Mouse (Mus musculus) gastrocnemius, adult 18-20 months (tissue): ENCODE data around the gene Adamts17. TPM values are rescaled to one million over a fixed set of nuclear protein-coding genes. Genes with fewer than 3 reads are reported as not detected.
A peak's percentile ranks its signal among the peaks of the same experiment; 100 is the strongest.

Experiments used
- DNase-seq: peaks from one replicate; pipeline ENCODE4 v3.0.0; 2021; ENCODE audit warnings: low spot score
- total RNA-seq, 2 experiments: library from RNA; stranded (reverse); gene quantifications; 2 replicates each; pipeline ENCODE4 v1.2.3; 2021

Gene Adamts17
- total RNA-seq, 2 experiments from 2014 or later: 0.50 TPM; not detected in 1

- no peak for DNase-seq
These were observed 189.9 kb downstream of the Adamts17 start for GRCm38 (mm10) chr7:67029481-67029880.

- DNase-seq: no peak
These were observed 191.7 kb downstream of the Adamts17 start for GRCm38 (mm10) chr7:67031284-67031683.

GRCm38 (mm10) chr7:67032616-67033015, 193.1 kb downstream of the Adamts17 start:
- DNase-seq: no peak

- peak; percentile 62 for DNase-seq
These were observed 194.8 kb downstream of the Adamts17 start for GRCm38 (mm10) chr7:67034369-67034768.

GRCm38 (mm10) chr7:67035246-67035645, 195.7 kb downstream of the Adamts17 start:
- DNase-seq: no peak

- no peak for DNase-seq
These were observed 196.1 kb downstream of the Adamts17 start for GRCm38 (mm10) chr7:67035661-67036060.

GRCm38 (mm10) chr7:67036502-67037485, 197.3 kb downstream of the Adamts17 start:
- no peak for DNase-seq

- no peak for DNase-seq
These were observed 198.4 kb downstream of the Adamts17 start for GRCm38 (mm10) chr7:67037726-67038520.

- DNase-seq: no peak
These were observed 199.6 kb downstream of the Adamts17 start for GRCm38 (mm10) chr7:67039143-67039542.

- DNase-seq: peak; percentile 32
These were observed 200.3 kb downstream of the Adamts17 start for GRCm38 (mm10) chr7:67039861-67040260.

GRCm38 (mm10) chr7:67041685-67042084, 202.2 kb downstream of the Adamts17 start:
- peak; percentile 19 for DNase-seq

GRCm38 (mm10) chr7:67044121-67044817, 204.7 kb downstream of the Adamts17 start:
- peak; percentile 46 for DNase-seq

- no peak for DNase-seq
These were observed 205.7 kb downstream of the Adamts17 start for GRCm38 (mm10) chr7:67045202-67045601.

- no peak for DNase-seq
These were observed 209.7 kb downstream of the Adamts17 start for GRCm38 (mm10) chr7:67049206-67049605.

- DNase-seq: no peak
These were observed 210.9 kb downstream of the Adamts17 start for GRCm38 (mm10) chr7:67050424-67050823.

GRCm38 (mm10) chr7:67051089-67051718, 211.7 kb downstream of the Adamts17 start:
- no peak for DNase-seq

- DNase-seq: no peak
These were observed 215.3 kb downstream of the Adamts17 start for GRCm38 (mm10) chr7:67054876-67055275.

- DNase-seq: peak; percentile 32
These were observed 216.0 kb downstream of the Adamts17 start for GRCm38 (mm10) chr7:67055510-67055909.

- DNase-seq: peak; percentile 36
These were observed 222.2 kb downstream of the Adamts17 start for GRCm38 (mm10) chr7:67061756-67062155.

GRCm38 (mm10) chr7:67062571-67062970, 223.0 kb downstream of the Adamts17 start:
- no peak for DNase-seq
